Mouse (Mus musculus) limb, embryonic 11.5 days (tissue): ENCODE results near the gene Tbx15. TPM values are rescaled to one million over a fixed set of nuclear protein-coding genes. Genes with fewer than 3 reads are reported as not detected.
A peak's percentile ranks its signal among the peaks of the same experiment; 100 is the strongest.

Experiments used
- ATAC-seq: fragments of 200-750 bp; cut with Nextera tagmentation; 2 replicates; pipeline ENCODE4 v1.8.0; 2017; ENCODE audit warnings: low read depth; ENCODE audit not compliant: insufficient number of reproducible peaks, low FRiP score, low TSS enrichment
- DNase-seq: peaks from one replicate; pipeline ENCODE4 v3.0.0-alpha.2; 2015; ENCODE audit warnings: low spot score
- H3K27ac ChIP-seq: fragments of 300-500 bp; sonication (generic); replicated peaks from 2 replicates; pipeline ENCODE4 v1.5.1; 2014; ENCODE audit warnings: low read depth, mild to moderate bottlenecking, low read length
- H3K27me3 ChIP-seq: fragments of 300-500 bp; sonication (generic); 2 replicates; pipeline ENCODE4 v1.6.1; 2014; ENCODE audit warnings: mild to moderate bottlenecking, low read length, mixed read lengths; ENCODE audit not compliant: control insufficient read depth, insufficient read depth
- H3K36me3 ChIP-seq: fragments of 300-500 bp; sonication (generic); 2 replicates; pipeline ENCODE4 v1.6.1; 2014; ENCODE audit warnings: mild to moderate bottlenecking, low read length, moderate library complexity, mixed read lengths; ENCODE audit not compliant: control insufficient read depth, insufficient read depth
- H3K4me1 ChIP-seq: fragments of 300-500 bp; sonication (generic); 2 replicates; pipeline ENCODE4 v1.6.1; 2014; ENCODE audit warnings: low read length, mixed read lengths; ENCODE audit not compliant: control insufficient read depth, insufficient read depth
- H3K4me2 ChIP-seq: fragments of 300-500 bp; sonication (generic); 2 replicates; pipeline ENCODE4 v1.6.1; 2014; ENCODE audit warnings: low read depth, mild to moderate bottlenecking, moderate library complexity; ENCODE audit not compliant: severe bottlenecking
- H3K4me3 ChIP-seq: fragments of 300-500 bp; sonication (generic); 2 replicates; pipeline ENCODE4 v1.5.1; 2014; ENCODE audit warnings: low read depth, low read length
- H3K9ac ChIP-seq: fragments of 300-500 bp; sonication (generic); 2 replicates; pipeline ENCODE4 v1.6.1; 2014; ENCODE audit warnings: mild to moderate bottlenecking, low read length
- H3K9me3 ChIP-seq: fragments of 300-500 bp; sonication (generic); 2 replicates; pipeline ENCODE4 v1.6.1; 2016; ENCODE audit warnings: low read length; ENCODE audit not compliant: control insufficient read depth
- whole genome bisulfite sequencing: fragments of 180-500 bp; shearing (Covaris S2); extraction: QIAGEN DNeasy Blood & Tissue Kit; methylation state at CpG from one replicate; pipeline ENCODE4 v1.1.7; 2014; 5-methylcytosine and 5-hydroxymethylcytosine counted together
- polyA plus RNA-seq: library from polyadenylated mRNA; unstranded; fragments of >200 nt; fragmentation: Nextera tagmentation; extraction: Ambion mirVana; gene quantifications from 2 replicates; pipeline ENCODE4 v1.2.1, GENCODE M21; 2014

The Tbx15 gene
- polyA plus RNA-seq, 1 experiment from 2014 or later, result 50.7 TPM

DNA sequence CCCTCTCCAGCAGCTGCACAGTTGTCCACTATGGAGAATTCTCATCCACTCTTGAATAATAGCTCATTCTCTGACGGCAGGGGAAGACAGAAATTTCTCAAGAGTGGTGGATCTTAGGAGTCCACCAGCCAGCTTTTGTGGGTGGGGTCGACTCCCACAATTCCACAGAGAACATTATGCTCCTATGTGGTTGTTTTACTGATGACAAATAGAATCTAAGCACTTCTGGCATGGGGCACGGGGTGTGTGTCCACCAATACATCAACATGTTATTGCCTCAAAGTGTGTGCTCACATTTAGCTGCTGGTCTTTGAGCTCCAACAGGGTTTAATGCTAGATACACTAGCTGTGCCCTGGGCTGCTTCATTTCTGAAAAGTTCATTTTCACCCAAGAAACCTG, 6.4 kb downstream of the Tbx15 start:
- DNase-seq (peak; percentile 21), ATAC-seq (no peak)
- Histone ChIP-seq H3K27ac (no peak overlapping the region), H3K9ac (no peak overlapping the region), H3K36me3 (no peaks in the 10 kb centered on the region), H3K4me1 (peaks cover 40% of the 10 kb centered on the region), H3K9me3 (no peaks in the 10 kb centered on the region), H3K27me3 (peaks cover 7% of the 10 kb centered on the region; the same call in 1 of the 2 replicates), H3K4me2 (no peak overlapping the region), H3K4me3 (no peak overlapping the region)
- 40% methylated on average over 3 of the region's 3 CpGs for WGBS

DNA sequence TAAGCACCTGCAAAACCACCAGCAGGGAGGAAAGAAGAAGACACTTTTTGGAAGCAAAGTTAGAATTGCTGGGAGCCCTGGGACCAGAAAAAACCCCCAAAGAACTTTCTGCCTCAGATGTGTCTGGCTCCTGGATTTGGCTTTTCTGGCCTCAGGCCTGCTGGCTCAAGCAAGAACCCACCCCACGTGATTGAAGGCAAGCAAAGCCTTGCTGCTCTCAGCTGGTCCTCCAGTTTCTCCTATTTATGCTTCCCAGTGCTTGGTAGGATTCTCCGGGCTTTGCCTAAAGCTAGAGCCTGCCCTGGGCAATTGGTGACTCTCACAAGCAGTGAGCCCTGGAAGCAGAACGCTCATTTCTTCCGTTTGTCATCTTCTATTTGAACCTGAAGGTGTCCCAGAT, 7.4 kb downstream of the Tbx15 start:
- Histone ChIP-seq H3K4me3 (no peak overlapping the region), H3K9ac (peak overlapping the region; percentile 52), H3K27me3 (peaks cover 7% of the 10 kb centered on the region; the same call in 1 of the 2 replicates), H3K4me1 (peaks cover 37% of the 10 kb centered on the region), H3K27ac (peak overlapping the region; percentile 94), H3K4me2 (peak overlapping the region; percentile 88; the same call in 1 of the 2 replicates), H3K9me3 (no peaks in the 10 kb centered on the region), H3K36me3 (no peaks in the 10 kb centered on the region)
- WGBS, result under 1% methylated on average over 4 of the region's 4 CpGs
- ATAC-seq (no peak), DNase-seq (peak; percentile 57)

DNA sequence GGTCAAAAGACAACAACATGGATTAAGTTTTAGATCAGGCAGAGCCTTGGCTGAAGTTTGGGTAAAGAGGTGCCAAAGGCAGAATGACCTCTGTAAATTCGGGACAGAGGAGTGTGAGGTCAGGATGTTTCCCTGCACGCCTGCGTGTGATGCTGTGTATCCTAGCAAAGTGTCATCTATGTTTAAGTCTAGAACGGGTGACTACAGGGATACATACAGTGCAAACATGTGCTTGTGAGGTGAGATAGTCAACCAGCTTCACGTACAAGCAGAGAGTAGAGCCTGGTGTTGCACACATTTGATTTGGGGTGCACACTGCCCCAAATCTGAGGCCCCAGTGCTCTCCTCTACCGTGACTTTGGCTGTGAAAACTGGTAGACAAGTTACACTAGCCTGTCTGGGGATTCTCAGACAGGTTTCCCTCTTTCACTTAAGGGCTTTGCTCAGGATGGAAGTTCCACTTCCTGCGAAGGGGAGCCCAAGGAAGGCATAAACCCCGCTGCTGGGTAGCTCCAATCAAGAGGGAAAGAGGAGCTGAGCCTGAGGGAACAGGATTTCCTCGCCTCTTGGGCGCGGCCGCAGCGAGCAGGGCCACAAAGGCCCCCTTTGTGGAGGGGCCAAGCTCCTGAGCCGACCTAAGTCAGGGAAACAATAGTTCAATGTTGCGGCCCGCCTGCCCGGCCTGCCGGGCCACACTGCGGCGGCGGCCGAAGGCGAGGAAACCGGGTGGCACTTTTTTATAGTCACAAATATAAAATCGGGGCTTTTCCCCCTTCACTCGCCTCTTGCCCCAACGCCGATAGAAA, 8.0 kb downstream of the Tbx15 start:
- Histone ChIP-seq H3K9me3 (no peaks in the 10 kb centered on the region), H3K36me3 (no peaks in the 10 kb centered on the region), H3K27me3 (peaks cover 7% of the 10 kb centered on the region; the same call in 1 of the 2 replicates), H3K9ac (peak overlapping the region; percentile 52), H3K27ac (peak overlapping the region; percentile 94), H3K4me1 (peaks cover 36% of the 10 kb centered on the region), H3K4me3 (no peak overlapping the region; the same call in 1 of the 2 replicates), H3K4me2 (peak overlapping the region; percentile 88)
- peak; percentile 82 for DNase-seq
- peak; percentile 61; the same call in 1 of the 2 replicates for ATAC-seq
- under 1% methylated on average over 28 of the region's 28 CpGs for WGBS

DNA sequence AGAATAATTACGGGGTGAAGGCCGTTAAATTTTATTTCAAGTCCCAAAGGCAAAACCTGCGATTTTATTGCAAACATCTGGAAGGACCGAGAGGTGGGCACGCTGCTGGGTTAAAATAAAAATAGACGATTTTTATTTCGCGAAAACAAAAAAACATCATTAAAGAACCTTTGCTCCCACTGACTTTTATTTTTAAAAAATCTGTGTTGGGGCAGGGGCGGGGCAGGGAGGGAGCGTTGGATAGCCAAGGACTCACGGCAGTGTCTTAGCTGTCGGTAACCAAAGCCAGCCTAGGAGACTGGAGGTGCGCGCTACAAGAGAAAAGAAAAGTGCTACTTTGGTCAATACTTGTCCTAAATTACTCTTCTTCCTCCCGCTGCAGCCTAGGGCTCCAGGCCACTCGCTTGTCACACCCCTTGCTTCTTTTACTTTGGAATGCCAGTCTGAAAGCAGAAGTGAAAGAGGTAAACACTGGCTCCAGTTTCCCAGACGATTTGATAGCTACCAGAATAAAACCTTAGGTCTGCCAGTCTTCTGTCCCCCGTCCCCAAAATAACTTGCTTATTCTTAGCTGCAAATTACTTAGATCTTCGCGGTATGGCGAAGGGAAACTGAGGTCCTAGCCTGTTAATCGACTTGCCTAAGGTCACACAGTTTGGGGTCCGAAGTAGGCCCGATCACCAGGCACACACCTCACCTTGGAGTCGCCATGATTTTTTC, 8.8 kb downstream of the Tbx15 start:
- ATAC-seq, result no peak
- Histone ChIP-seq H3K27ac (peak overlapping the region; percentile 94), H3K36me3 (no peaks in the 10 kb centered on the region), H3K4me2 (peak overlapping the region; percentile 88), H3K27me3 (peaks cover 7% of the 10 kb centered on the region; the same call in 1 of the 2 replicates), H3K4me3 (peak overlapping the region; percentile 4; the same call in 1 of the 2 replicates), H3K9me3 (no peaks in the 10 kb centered on the region), H3K4me1 (peaks cover 36% of the 10 kb centered on the region), H3K9ac (peak overlapping the region; percentile 5)
- peak; percentile 70 for DNase-seq
- 0% methylated on average over 25 of the region's 25 CpGs for WGBS

DNA sequence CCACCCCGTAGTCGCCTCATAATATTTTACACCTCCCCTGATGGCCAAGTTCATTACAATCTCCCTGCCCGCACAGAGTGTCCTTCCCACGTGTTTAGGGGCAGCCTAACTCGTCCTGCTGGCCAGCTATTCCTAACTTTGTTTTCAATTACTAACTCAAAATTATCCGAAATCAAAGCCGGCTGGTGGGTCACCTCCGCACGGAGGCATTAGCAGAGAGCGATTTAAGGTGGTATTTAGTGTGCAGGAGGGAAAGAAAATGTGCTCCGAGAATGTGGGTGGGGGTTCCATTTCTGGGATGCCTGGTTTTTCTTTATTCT, 9.3 kb downstream of the Tbx15 start:
- Histone ChIP-seq H3K4me2 (peak overlapping the region; percentile 88), H3K4me1 (peaks cover 36% of the 10 kb centered on the region), H3K27ac (peak overlapping the region; percentile 94), H3K36me3 (no peaks in the 10 kb centered on the region), H3K9me3 (no peaks in the 10 kb centered on the region), H3K9ac (peak overlapping the region; percentile 53), H3K27me3 (peaks cover 7% of the 10 kb centered on the region; the same call in 1 of the 2 replicates), H3K4me3 (peak overlapping the region; percentile 10; the same call in 1 of the 2 replicates)
- ATAC-seq, result no peak
- WGBS, result under 1% methylated on average over 11 of the region's 11 CpGs
- no peak for DNase-seq

DNA sequence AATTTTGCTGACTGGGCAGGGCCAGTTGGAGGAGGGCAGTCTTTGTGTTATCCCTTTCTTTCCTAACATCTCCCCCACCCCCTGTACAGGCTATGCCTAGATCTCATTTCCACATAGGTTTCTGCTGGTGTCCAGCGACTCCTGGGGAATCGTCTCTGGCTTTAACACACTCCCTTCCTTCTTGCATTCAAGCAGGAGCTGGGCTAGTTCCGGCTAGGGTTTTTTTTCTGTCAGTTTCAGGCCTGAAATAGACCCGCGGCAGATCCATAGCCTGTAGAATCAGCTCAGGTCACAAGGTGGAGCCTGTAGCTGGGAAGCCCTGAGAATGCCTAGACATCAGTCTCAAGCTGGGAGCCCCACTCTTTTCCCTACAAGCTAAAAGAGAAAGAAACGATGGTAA, 9.7 kb downstream of the Tbx15 start:
- peak overlapping the region; percentile 10; the same call in 1 of the 2 replicates for H3K4me3 ChIP-seq
- no peak for ATAC-seq
- H3K4me2 ChIP-seq, result peak overlapping the region; percentile 88; the same call in 1 of the 2 replicates
- H3K9me3 ChIP-seq, result no peaks in the 10 kb centered on the region
- WGBS, result 0% methylated on average over 6 of the region's 6 CpGs
- H3K9ac ChIP-seq, result peak overlapping the region; percentile 53
- DNase-seq, result peak; percentile 74
- peak overlapping the region; percentile 94 for H3K27ac ChIP-seq
- peaks cover 7% of the 10 kb centered on the region; the same call in 1 of the 2 replicates for H3K27me3 ChIP-seq
- no peaks in the 10 kb centered on the region for H3K36me3 ChIP-seq
- H3K4me1 ChIP-seq, result peaks cover 35% of the 10 kb centered on the region

DNA sequence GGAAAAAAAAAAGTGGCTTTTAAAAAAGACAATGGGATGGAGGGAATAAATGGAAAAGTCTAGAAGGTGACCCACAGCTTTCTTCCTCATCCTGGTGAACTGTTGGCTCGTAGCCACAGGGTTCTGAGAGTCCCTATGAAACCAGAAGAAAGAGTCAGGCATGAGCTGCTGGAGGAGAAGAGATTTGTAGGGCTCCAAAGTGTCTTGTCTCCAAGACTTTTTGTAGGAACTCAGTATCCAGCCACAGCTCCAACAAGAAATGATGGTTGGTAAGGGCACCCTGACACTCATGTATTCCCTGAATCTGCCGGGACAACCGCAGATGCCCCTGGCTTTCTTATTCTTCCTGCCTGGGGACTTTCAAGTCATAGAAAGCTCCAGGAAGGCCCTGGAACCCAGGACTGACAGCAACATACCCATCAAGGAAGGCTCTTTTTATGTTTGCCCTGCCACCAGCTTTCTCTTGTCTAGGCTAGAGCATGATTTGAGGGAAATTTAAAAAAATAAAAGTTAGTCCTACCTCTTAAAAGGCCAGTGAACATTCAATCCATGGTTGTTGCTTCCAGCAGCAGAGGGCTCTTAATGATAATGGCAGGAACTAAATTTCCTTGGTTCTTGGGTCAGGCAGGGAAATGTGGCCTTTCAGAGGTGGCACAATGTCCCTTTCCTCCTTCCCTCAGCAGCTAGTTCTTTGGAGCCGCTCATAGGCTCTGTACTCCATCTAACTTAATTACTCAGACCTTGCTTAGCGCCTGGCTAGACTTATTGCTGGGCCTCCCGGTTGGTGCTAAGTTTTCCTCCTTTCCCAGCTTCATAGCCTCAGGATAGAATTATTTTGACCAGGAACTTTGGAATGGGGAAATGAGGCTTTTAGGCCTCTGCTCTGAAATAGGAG, 11.3 kb downstream of the Tbx15 start:
- H3K9ac ChIP-seq, result peak overlapping the region; percentile 100
- peaks cover 33% of the 10 kb centered on the region for H3K4me1 ChIP-seq

More for the DNA sequence above, 11.3 kb downstream of the Tbx15 start:
- peak overlapping the region; percentile 92 for H3K4me3 ChIP-seq
- H3K27me3 ChIP-seq, result 0 out of 2 replicates have a peak, but pooled peaks cover 5% of the 10 kb centered on the region
- no peaks in the 10 kb centered on the region for H3K9me3 ChIP-seq
- H3K36me3 ChIP-seq, result no peaks in the 10 kb centered on the region
- no peak for ATAC-seq
- WGBS, result 11% methylated on average over 6 of the region's 6 CpGs
- peak; percentile 35 for DNase-seq
- peak overlapping the region; percentile 78 for H3K27ac ChIP-seq
- peak overlapping the region; percentile 88 for H3K4me2 ChIP-seq
